Mouse (Mus musculus): ENCODE results near the gene Rufy1. TPM values are rescaled to one million over a fixed set of nuclear protein-coding genes. Genes with fewer than 3 reads are reported as not detected.
"Not testable (repeated sequence)": the region's sequence is repeated elsewhere in the genome, so short reads cannot be mapped to it uniquely, and the experiment has no call there.

Gene Rufy1
- polyA plus RNA-seq, 1 experiment, result 38.3 TPM

GRCm38 (mm10) chr11:50369360-50369911 is 61.5 kb downstream of the Rufy1 start:
- Histone ChIP-seq H3K4me1 (ENCODE audit: control insufficient read depth, insufficient read depth, low read length) (no peaks in the 10 kb centered on the region), H3K27me3 (ENCODE audit: control insufficient read depth, insufficient read depth, low read length) (no peaks in the 10 kb centered on the region), H3K27ac (ENCODE audit: insufficient read depth, low read length) (no peak overlapping the region), H3K4me3 (replicated peaks; ENCODE audit: insufficient read depth, low read depth, low read length) (no peak overlapping the region)
- TF ChIP-seq CTCF (IDR thresholded peaks at IDR 0.05; ENCODE audit: borderline replicate concordance, insufficient read depth, low read depth, low read length) (no peak), POLR2A (IDR thresholded peaks at IDR 0.05; ENCODE audit: borderline replicate concordance, insufficient read depth, low read length) (no peak)
- WGBS, result 91% methylated on average over 5 of the region's 5 CpGs
- DNase-seq, result no peak

GRCm38 (mm10) chr11:50367531-50367930 is 63.4 kb downstream of the Rufy1 start:
- DNase-seq, result no peak
- Histone ChIP-seq H3K27ac (ENCODE audit: insufficient read depth, low read length) (no peak overlapping the region), H3K4me1 (ENCODE audit: control insufficient read depth, insufficient read depth, low read length) (no peaks in the 10 kb centered on the region), H3K4me3 (replicated peaks; ENCODE audit: insufficient read depth, low read depth, low read length) (no peak overlapping the region), H3K27me3 (ENCODE audit: control insufficient read depth, insufficient read depth, low read length) (no peaks in the 10 kb centered on the region)
- TF ChIP-seq POLR2A (IDR thresholded peaks at IDR 0.05; ENCODE audit: borderline replicate concordance, insufficient read depth, low read length), result no peak
- no peak for TF ChIP-seq CTCF (IDR thresholded peaks at IDR 0.05; ENCODE audit: borderline replicate concordance, insufficient read depth, low read depth, low read length)
- WGBS, result 94% methylated on average over 9 of the region's 9 CpGs

- Histone ChIP-seq H3K27ac (ENCODE audit: insufficient read depth, low read length) (no peak overlapping the region), H3K27me3 (ENCODE audit: control insufficient read depth, insufficient read depth, low read length) (no peaks in the 10 kb centered on the region), H3K4me1 (ENCODE audit: control insufficient read depth, insufficient read depth, low read length) (no peaks in the 10 kb centered on the region), H3K4me3 (replicated peaks; ENCODE audit: insufficient read depth, low read depth, low read length) (no peak overlapping the region)
- no peak for TF ChIP-seq POLR2A (IDR thresholded peaks at IDR 0.05; ENCODE audit: borderline replicate concordance, insufficient read depth, low read length)
- TF ChIP-seq CTCF (IDR thresholded peaks at IDR 0.05; ENCODE audit: borderline replicate concordance, insufficient read depth, low read depth, low read length), result no peak
- DNase-seq, result no peak
Measured at GRCm38 (mm10) chr11:50365322-50365721, 65.6 kb downstream of the Rufy1 start.

GRCm38 (mm10) chr11:50364548-50364947 is 66.4 kb downstream of the Rufy1 start:
- Histone ChIP-seq H3K27ac (ENCODE audit: insufficient read depth, low read length) (no peak overlapping the region), H3K27me3 (ENCODE audit: control insufficient read depth, insufficient read depth, low read length) (no peaks in the 10 kb centered on the region), H3K4me1 (ENCODE audit: control insufficient read depth, insufficient read depth, low read length) (no peaks in the 10 kb centered on the region), H3K4me3 (replicated peaks; ENCODE audit: insufficient read depth, low read depth, low read length) (no peak overlapping the region)
- DNase-seq, result peak; percentile 73 to 74
- TF ChIP-seq CTCF (IDR thresholded peaks at IDR 0.05; ENCODE audit: borderline replicate concordance, insufficient read depth, low read depth, low read length) (peak; percentile 83), POLR2A (IDR thresholded peaks at IDR 0.05; ENCODE audit: borderline replicate concordance, insufficient read depth, low read length) (no peak)
- WGBS, result under 1% methylated on average over 4 of the region's 4 CpGs

- H3K4me1 ChIP-seq (ENCODE audit: control insufficient read depth, insufficient read depth, low read length), result not testable (repeated sequence)
- WGBS, result 78% methylated on average over 1 of the region's 1 CpGs
Measured at GRCm38 (mm10) chr11:50361282-50361681, 69.6 kb downstream of the Rufy1 start.

GRCm38 (mm10) chr11:50358950-50359861 is 71.7 kb downstream of the Rufy1 start:
- WGBS, result under 1% methylated on average over 74 of the region's 74 CpGs
- H3K4me1 ChIP-seq (ENCODE audit: control insufficient read depth, insufficient read depth, low read length), result no peaks in the 10 kb centered on the region
- DNase-seq, result peak; percentile 61 to 73
- H3K27me3 ChIP-seq (ENCODE audit: control insufficient read depth, insufficient read depth, low read length), result no peaks in the 10 kb centered on the region
- peak overlapping the region; percentile 8 for H3K27ac ChIP-seq (ENCODE audit: insufficient read depth, low read length)
- peak overlapping the region; percentile 87 for H3K4me3 ChIP-seq (replicated peaks; ENCODE audit: insufficient read depth, low read depth, low read length)
- TF ChIP-seq CTCF (IDR thresholded peaks at IDR 0.05; ENCODE audit: borderline replicate concordance, insufficient read depth, low read depth, low read length) (no peak), POLR2A (IDR thresholded peaks at IDR 0.05; ENCODE audit: borderline replicate concordance, insufficient read depth, low read length) (0 out of 2 replicates have a peak, but pooled peaks have one; percentile 24)

More at GRCm38 (mm10) chr11:50361282-50361681, 69.6 kb downstream of the Rufy1 start:
- not testable (repeated sequence) for H3K4me3 ChIP-seq (replicated peaks; ENCODE audit: insufficient read depth, low read depth, low read length); H3K27me3 ChIP-seq (ENCODE audit: control insufficient read depth, insufficient read depth, low read length); DNase-seq; H3K27ac ChIP-seq (ENCODE audit: insufficient read depth, low read length)

GRCm38 (mm10) chr11:50355395-50355794 is 75.5 kb downstream of the Rufy1 start:
- Histone ChIP-seq H3K4me1 (ENCODE audit: control insufficient read depth, insufficient read depth, low read length) (no peaks in the 10 kb centered on the region), H3K27ac (ENCODE audit: insufficient read depth, low read length) (no peak overlapping the region), H3K4me3 (replicated peaks; ENCODE audit: insufficient read depth, low read depth, low read length) (no peak overlapping the region), H3K27me3 (ENCODE audit: control insufficient read depth, insufficient read depth, low read length) (no peaks in the 10 kb centered on the region)
- TF ChIP-seq CTCF (IDR thresholded peaks at IDR 0.05; ENCODE audit: borderline replicate concordance, insufficient read depth, low read depth, low read length) (no peak), POLR2A (IDR thresholded peaks at IDR 0.05; ENCODE audit: borderline replicate concordance, insufficient read depth, low read length) (no peak)
- DNase-seq, result no peak
- 78% methylated on average over 1 of the region's 1 CpGs for WGBS

- Histone ChIP-seq H3K4me1 (ENCODE audit: control insufficient read depth, insufficient read depth, low read length) (no peaks in the 10 kb centered on the region), H3K27ac (ENCODE audit: insufficient read depth, low read length) (no peak overlapping the region), H3K27me3 (ENCODE audit: control insufficient read depth, insufficient read depth, low read length) (no peaks in the 10 kb centered on the region), H3K4me3 (replicated peaks; ENCODE audit: insufficient read depth, low read depth, low read length) (no peak overlapping the region)
- no peak for DNase-seq
- no peak for TF ChIP-seq CTCF (IDR thresholded peaks at IDR 0.05; ENCODE audit: borderline replicate concordance, insufficient read depth, low read depth, low read length)
- TF ChIP-seq POLR2A (IDR thresholded peaks at IDR 0.05; ENCODE audit: borderline replicate concordance, insufficient read depth, low read length), result no peak
- whole genome bisulfite sequencing, result 81% methylated on average over 3 of the region's 3 CpGs
Measured at GRCm38 (mm10) chr11:50354851-50355250, 76.1 kb downstream of the Rufy1 start.
